Mouse (Mus musculus): ENCODE results near the gene Tmem60. TPM values are rescaled to one million over a fixed set of nuclear protein-coding genes. Genes with fewer than 3 reads are reported as not detected.

The Tmem60 gene
- total RNA-seq (2021), result 10 to 100 TPM; 23.3 to 25.0 TPM

- intact Hi-C loops (cut with DNase I), result loop anchor here (5.0 to 10.0 kb wide), 5 partner anchors 70 to 823 kb away; partner anchors contain the start of genes Armc10, Ccdc146, Fam185a and Fbxl13
- peak; percentile 97 for DNase-seq (ENCODE audit: low spot score)
Measured at GRCm38 (mm10) chr5:20881915-20882800, at the start of gene Tmem60, which contains the start of gene Phtf2. Gene Tmem60 (plus strand): TSS chr5:20882191. Gene Phtf2 (minus strand): TSS chr5:20882124.

DNA sequence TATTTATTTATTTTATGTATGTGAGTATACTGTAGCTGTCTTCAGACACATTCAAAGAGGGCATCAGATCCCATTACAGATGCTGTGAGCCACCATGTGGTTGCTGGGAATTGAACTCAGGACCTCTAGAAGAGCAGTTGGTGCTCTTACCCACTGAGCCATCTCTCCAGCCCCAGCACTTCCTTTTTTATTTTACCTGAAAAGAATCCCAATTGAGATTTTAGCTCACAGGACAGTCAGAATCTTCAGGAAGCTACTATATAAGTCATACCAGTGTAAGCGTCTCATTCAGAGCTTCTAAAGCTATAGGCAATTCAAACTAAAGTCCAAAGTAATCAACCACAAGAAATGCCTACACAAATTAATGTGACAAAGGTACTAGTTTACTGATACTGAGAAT lies 47.6 kb upstream of the Tmem60 start:
- DNase-seq (ENCODE audit: low spot score), result no peak
- intact Hi-C loops (cut with DNase I), result no loop called here

GRCm38 (mm10) chr5:20837082-20837481 lies 44.9 kb upstream of the Tmem60 start:
- intact Hi-C loops (cut with DNase I), result no loop called here
- DNase-seq (ENCODE audit: low spot score), result no peak

DNA sequence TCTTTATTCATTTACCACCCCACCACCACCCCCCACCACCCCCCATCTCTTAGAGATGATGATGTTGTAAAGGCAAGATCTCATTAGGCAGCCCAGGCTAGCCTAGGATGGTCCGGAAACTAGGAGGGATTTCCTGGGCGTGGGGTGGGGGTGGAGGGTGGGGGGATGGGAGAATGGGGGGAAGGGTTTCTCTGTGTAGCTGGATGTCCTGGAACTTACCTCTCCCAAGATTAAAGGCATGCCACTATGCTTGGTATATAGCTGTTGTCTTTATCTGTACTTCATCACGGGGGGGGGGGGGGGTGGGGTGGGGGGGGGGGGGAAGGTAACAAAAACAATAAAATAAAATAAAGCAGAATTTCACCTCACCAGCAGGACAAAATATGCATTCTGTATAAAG lies 38.6 kb upstream of the Tmem60 start:
- no peak for DNase-seq (ENCODE audit: low spot score)
- intact Hi-C loops (cut with DNase I), result no loop called here

GRCm38 (mm10) chr5:20843816-20844215 lies 38.2 kb upstream of the Tmem60 start:
- DNase-seq (ENCODE audit: low spot score), result no peak
- intact Hi-C loops (cut with DNase I), result no loop called here

DNA sequence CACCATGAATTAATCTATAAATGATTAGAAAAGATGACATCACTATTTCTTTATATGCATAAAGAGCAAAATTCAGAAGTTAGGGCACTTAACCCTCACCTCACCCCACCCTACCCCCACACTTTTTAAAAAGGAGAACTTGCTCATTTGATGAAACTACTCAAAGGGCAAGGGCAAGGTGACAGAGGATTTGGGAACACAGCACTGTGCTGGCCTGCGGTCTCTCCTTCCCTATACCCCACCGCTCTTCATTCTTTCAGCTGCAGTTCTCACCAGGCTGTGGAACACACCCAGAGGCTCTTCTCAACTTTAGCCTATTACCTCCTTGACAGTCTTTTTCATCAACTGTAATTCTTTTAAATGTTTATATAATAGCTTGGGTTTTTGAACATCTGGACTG lies 35.0 kb upstream of the Tmem60 start:
- intact Hi-C loops (cut with DNase I), result no loop called here
- no peak for DNase-seq (ENCODE audit: low spot score)

DNA sequence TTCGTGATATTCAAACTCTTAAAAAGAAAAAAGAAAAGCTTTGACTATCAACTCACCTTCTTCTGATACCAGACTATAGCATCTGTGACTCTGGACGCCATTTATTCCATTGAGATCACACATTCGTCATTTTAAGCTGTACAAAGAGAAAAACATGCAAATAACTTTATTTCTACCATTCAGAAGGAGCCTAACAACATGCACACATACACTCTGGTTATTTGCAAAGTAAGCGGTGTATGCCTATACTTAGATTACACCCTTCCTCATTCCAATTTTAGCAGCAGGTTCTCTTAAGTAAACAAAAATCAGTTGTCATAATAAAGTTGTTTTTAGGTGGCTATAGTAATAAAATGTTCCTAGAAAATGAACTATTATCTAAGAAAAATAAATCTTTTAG lies 26.9 kb upstream of the Tmem60 start:
- intact Hi-C loops (cut with DNase I), result no loop called here
- DNase-seq (ENCODE audit: low spot score), result no peak

GRCm38 (mm10) chr5:20858404-20858803 lies 23.6 kb upstream of the Tmem60 start:
- no peak for DNase-seq (ENCODE audit: low spot score)
- intact Hi-C loops (cut with DNase I), result no loop called here

DNA sequence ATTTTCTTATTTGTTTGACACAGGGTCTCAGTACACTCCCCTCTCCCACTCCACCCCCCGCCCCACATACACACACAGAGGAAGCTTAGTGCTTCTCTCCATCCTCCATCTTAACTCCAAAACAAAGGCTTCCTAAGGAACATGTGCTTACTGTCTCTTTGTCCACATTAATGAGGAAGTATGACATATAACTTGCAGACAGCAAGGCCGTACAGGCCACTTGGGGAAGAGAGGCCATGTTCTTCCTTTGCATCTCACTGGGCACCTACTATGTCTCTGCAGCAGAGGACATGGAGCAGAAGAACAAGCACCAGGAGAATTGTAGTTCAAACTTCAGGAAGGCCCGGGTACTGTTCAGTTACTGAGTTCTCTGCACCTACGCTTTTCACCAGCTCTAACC lies 21.4 kb upstream of the Tmem60 start:
- intact Hi-C loops (cut with DNase I), result no loop called here
- no peak for DNase-seq (ENCODE audit: low spot score)

DNA sequence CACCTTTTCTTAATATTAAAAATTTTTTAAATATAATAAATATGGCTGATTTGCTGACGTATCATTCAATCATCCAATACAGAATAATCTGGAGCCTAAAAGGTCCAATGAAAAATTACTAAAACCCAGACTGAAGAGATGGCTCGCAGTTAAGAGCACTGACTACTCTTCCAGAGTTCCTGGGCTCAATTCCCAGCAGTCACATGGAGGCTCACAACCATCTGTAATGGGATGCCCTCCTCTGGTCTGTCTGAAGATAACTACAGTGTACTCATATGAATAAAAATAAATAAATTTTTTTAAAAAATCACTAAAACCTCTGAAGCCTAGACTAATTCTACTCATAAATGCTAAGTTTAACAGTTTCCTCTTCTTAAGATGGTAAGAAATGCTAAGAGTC lies 20.1 kb upstream of the Tmem60 start:
- intact Hi-C loops (cut with DNase I), result no loop called here
- DNase-seq (ENCODE audit: low spot score), result no peak

GRCm38 (mm10) chr5:20864216-20864969 lies 17.6 kb upstream of the Tmem60 start:
- no peak for DNase-seq (ENCODE audit: low spot score)
- intact Hi-C loops (cut with DNase I), result no loop called here

GRCm38 (mm10) chr5:20865193-20865755 lies 16.7 kb upstream of the Tmem60 start:
- DNase-seq (ENCODE audit: low spot score), result no peak
- intact Hi-C loops (cut with DNase I), result no loop called here

GRCm38 (mm10) chr5:20873146-20873545 lies 8.8 kb upstream of the Tmem60 start:
- intact Hi-C loops (cut with DNase I), result no loop called here
- no peak for DNase-seq (ENCODE audit: low spot score)

DNA sequence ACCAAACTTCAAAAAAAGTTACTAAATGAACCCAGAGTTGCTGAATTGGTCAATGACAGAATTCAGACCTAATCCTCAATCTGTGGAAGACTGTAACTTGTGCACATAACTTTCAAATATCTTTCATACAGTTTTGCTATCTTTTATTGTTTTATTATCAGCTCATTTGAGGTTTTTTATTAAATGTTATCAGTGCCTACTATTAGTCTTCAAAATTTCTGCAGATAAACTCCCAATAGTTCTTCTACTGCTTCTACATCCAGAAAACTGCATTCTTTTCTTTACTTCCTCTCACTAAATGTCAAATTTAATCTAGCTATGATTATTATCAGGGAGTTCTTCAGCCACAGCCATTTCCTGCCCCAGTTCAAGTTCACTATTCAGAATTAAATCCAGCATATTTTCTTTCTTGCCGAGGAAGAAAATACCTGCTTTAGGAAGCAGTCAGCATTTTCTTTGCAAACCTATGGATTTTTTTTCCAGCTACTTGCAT lies 5.0 kb upstream of the Tmem60 start:
- intact Hi-C loops (cut with DNase I), result no loop called here

DNA sequence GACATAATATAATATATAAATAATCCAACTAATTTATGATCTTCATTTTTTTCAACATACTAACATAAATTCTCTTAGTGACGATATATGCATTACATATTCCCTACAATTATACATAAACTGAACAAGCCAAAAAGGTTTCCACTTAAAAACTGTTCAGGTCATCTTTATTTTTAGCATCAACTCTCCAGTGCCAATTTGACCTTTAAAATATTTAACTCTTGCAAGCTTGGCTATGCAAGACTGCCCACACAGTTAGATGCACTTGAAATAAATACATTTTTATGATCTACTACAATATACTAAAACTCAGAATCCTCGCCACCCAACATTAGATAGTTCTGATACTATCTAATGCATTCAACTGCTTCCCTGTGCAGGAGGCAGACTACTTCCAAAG lies 1.6 kb upstream of the Tmem60 start:
- DNase-seq (ENCODE audit: low spot score), result no peak
- intact Hi-C loops (cut with DNase I), result loop anchor here (5.0 to 10.0 kb wide), 5 partner anchors 72 to 824 kb away; partner anchors contain the start of genes Armc10, Ccdc146, Fam185a and Fbxl13

More for the DNA sequence above, 5.0 kb upstream of the Tmem60 start:
- DNase-seq (ENCODE audit: low spot score), result no peak

- DNase-seq (ENCODE audit: low spot score), result peak; percentile 12
- intact Hi-C loops (cut with DNase I), result loop anchor here (5.0 to 10.0 kb wide), 5 partner anchors 71 to 824 kb away; partner anchors contain the start of genes Armc10, Ccdc146, Fam185a and Fbxl13
Measured at GRCm38 (mm10) chr5:20880797-20881775, 905 bp upstream of the Tmem60 start.

GRCm38 (mm10) chr5:20884036-20884620 lies 2.1 kb downstream of the Tmem60 start:
- intact Hi-C loops (cut with DNase I), result loop anchor here (5.0 to 10.0 kb wide), 5 partner anchors 68 to 821 kb away; partner anchors contain the start of genes Armc10, Ccdc146, Fam185a and Fbxl13
- no peak for DNase-seq (ENCODE audit: low spot score)

DNA sequence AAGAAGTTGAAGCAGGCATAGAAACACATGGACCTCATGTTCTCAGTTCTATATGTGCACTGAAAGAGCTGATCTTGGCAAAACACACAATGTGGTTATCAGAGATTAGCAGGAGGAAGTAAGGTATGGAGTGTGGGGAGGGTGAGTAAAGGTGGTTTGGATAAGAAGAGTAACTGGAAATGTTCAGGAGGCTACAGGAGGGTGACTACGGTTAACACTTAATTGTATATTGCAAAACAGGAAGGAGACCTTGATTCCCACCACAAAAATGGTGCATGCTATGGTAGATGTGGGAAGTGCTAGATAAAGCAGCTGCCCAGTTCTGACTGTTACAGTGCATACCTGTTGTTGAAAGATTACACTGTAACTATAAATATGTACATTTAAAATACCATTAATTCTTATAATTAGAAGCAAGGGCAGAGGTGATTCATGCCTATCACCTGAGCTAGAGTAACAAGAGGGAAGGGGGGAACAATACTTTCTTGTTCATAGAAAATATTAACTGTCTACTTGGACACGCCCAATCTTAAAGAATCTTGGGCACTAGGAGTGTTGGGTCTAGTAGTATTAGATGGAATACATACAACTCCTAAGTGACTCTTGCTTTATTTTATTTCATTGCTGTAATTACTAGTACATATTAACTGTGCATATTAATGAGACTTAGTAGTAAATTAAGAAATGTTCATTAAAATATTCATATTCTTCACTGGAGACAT lies 15.6 kb downstream of the Tmem60 start:
- no peak for DNase-seq (ENCODE audit: low spot score)
- intact Hi-C loops (cut with DNase I), result no loop called here

Measured in heart, postnatal 25 days (tissue).